In genomic region chr13:107888231-107888555, GRCm38 (mm10) we compare ENCODE assay signal across 8 mouse cellular contexts.
DNase-seq lines count a peak whose midpoint lies in the region; ATAC-seq and TF ChIP-seq lines count a peak whose summit lies in the region.

No protein-coding gene starts in this region.

- no peak for TF ChIP-seq EP300 in ES-Bruce4 (IDR thresholded peaks at IDR 0.05; ENCODE audit: insufficient read depth, low read depth, low read length)

- intact Hi-C loops in gastrocnemius, adult 2 months (cut with DNase I): loop anchor here (10.0 kb wide), 2 partner anchors 133 to 273 kb away; no protein-coding TSS in a partner anchor
- intact Hi-C loops in gastrocnemius, postnatal 36 days (cut with DNase I): no loop called here

- H3K36me3 ChIP-seq in ES-Bruce4 (ENCODE audit: control insufficient read depth, insufficient read depth, low read length, poor library complexity, severe bottlenecking) (no peaks in the 10 kb centered on the region), macrophage (ENCODE audit: inconsistent target) (no peaks in the 10 kb centered on the region)
- no peaks in the 10 kb centered on the region for H3K36me3 ChIP-seq in heart, embryonic 14.5 days (ENCODE audit: control insufficient read depth, insufficient read depth, low read length)

- peaks cover 19% of the 10 kb centered on the region for H3K27me3 ChIP-seq in ES-Bruce4 (ENCODE audit: control insufficient read depth, insufficient read depth, low read length, poor library complexity, severe bottlenecking)
- 0 out of 2 replicates have a peak, but pooled peaks cover 7% of the 10 kb centered on the region for H3K27me3 ChIP-seq in heart, embryonic 14.5 days (ENCODE audit: control insufficient read depth, insufficient read depth, low read length)

- H3K9ac ChIP-seq in ES-Bruce4 (ENCODE audit: low read depth, poor library complexity, severe bottlenecking): peak overlapping the region; percentile 76
- peak overlapping the region; percentile 87 for H3K9ac ChIP-seq in heart, embryonic 14.5 days (ENCODE audit: low read length)

- peak overlapping the region; percentile 77 for H3K27ac ChIP-seq in gastrocnemius, adult 2 months
- H3K27ac ChIP-seq in ES-Bruce4 (ENCODE audit: insufficient read depth, low read length): no peak overlapping the region
- H3K27ac ChIP-seq in heart, embryonic 14.5 days (replicated peaks in 1 of 2; ENCODE audit: control insufficient read depth in 1 of 2, insufficient read depth in 1 of 2, low read depth in 2 of 2, low read length in 2 of 2): peak overlapping the region in 1 of 2 experiments; percentile 86; a peak in 1 of 4 replicates
- H3K27ac ChIP-seq in macrophage: no peak overlapping the region

- no peaks in the 10 kb centered on the region for H3K4me1 ChIP-seq in ES-Bruce4 (ENCODE audit: control insufficient read depth, insufficient read depth, low read length)
- peaks cover 0 to 18% of the 10 kb centered on the region in 2 experiments; a peak in 3 of 4 replicates for H3K4me1 ChIP-seq in heart, embryonic 14.5 days (ENCODE audit: control insufficient read depth in 2 of 2, insufficient read depth in 2 of 2, low read length in 2 of 2)

- H3K79me2 ChIP-seq in macrophage (ENCODE audit: inconsistent target): peaks cover 52% of the 10 kb centered on the region

- DNase-seq in gastrocnemius, adult 2 months: no peak
- DNase-seq in gastrocnemius, postnatal 36 days: no peak
- DNase-seq in Muller cell, postnatal 12 days (ENCODE audit: inconsistent ontology term): no peak
- no peak for DNase-seq in kidney, adult 8-10 months

- no peak for TF ChIP-seq CTCF in gastrocnemius, adult 2 months (IDR thresholded peaks at IDR 0.05)
- no peak for TF ChIP-seq CTCF in ES-Bruce4 (IDR thresholded peaks at IDR 0.05; ENCODE audit: low read depth, low read length)

- WGBS in heart, embryonic 14.5 days: under 1% methylated on average over 9 of the region's 9 CpGs
- WGBS in macrophage (ENCODE audit: missing documents): 1% methylated on average over 9 of the region's 9 CpGs

- no peaks in the 10 kb centered on the region for H3K9me3 ChIP-seq in ES-Bruce4 (replicated peaks; ENCODE audit: control insufficient read depth, insufficient read depth, low read length, poor library complexity, severe bottlenecking)
- no peaks in the 10 kb centered on the region for H3K9me3 ChIP-seq in heart, embryonic 14.5 days (ENCODE audit: control insufficient read depth, low read length)

- H3K4me2 ChIP-seq in heart, embryonic 14.5 days (ENCODE audit: low read length): peak overlapping the region; percentile 81

- ATAC-seq in heart, embryonic 14.5 days (ENCODE audit: insufficient number of reproducible peaks, insufficient read depth, low FRiP score, low read depth): no peak
- ATAC-seq in activated CD4-positive, CD25-positive, alpha-beta regulatory T cell, adult 4 months: no peak

- TF ChIP-seq POLR2A in ES-Bruce4 (IDR thresholded peaks at IDR 0.05; ENCODE audit: insufficient read depth, low read length): no peak

- peak overlapping the region; percentile 90 for H3K4me3 ChIP-seq in gastrocnemius, adult 2 months
- H3K4me3 ChIP-seq in ES-Bruce4 (ENCODE audit: low read depth, low read length) (peak overlapping the region; percentile 54), macrophage (ENCODE audit: inconsistent target) (peak overlapping the region; percentile 52)
- H3K4me3 ChIP-seq in heart, embryonic 14.5 days (ENCODE audit: control insufficient read depth in 1 of 2, insufficient read depth in 1 of 2, low read depth in 1 of 2, low read length in 2 of 2): peak overlapping the region; percentile 84 to 92
